Comparison of ENCODE assay signal across 8 mouse cellular contexts in the genomic region with DNA sequence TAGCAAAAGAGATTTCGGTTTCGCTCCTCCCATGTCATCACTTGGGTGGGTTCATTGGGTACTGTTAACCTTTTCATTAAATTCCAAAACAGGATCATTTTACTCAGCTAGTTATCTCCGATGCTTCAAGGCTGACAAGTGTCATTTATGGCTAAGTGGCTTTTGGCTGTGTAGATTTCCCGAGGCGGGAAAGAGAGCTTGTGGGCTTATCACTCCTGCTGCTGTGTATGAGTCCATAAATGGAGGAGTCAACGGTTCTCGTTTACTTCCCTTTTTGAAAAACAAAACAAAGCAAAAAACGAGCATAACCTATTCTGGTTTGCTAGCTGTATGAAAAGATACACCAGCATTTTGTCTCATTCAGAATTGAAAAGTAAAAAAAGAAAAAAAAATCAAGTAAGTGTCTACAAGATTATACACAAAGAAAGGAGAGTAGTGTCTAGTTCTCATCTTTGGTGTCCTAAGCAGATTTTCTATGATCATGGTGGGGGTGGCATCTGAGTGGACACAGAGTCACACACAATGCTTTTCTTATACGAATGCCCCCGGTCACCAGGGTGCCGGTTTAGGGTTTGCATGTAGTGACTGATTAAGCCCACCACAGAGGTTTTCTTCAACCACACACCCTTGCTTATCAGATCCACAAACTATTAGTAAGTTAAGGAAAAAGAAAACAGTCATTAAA.
DNase-seq lines count a peak whose midpoint lies in the region; ATAC-seq and TF ChIP-seq lines count a peak whose summit lies in the region.
"Not testable (repeated sequence)": the region's sequence is repeated elsewhere in the genome, so short reads cannot be mapped to it uniquely, and the experiment has no call there.

No protein-coding gene starts in this region.

- ATAC-seq in G1E (ENCODE audit: extremely low read depth, insufficient number of reproducible peaks, low FRiP score, poor library complexity, severe bottlenecking) = peak; percentile 41
- peak; percentile 66 for ATAC-seq in common myeloid progenitor, adult 5-6 weeks (replicated peaks; ENCODE audit: low read depth, poor library complexity, severe bottlenecking)
- ATAC-seq in heart, embryonic 12.5 days (ENCODE audit: insufficient number of reproducible peaks, low FRiP score); heart, embryonic 15.5 days (replicated peaks; ENCODE audit: insufficient number of reproducible peaks, insufficient read depth, low FRiP score, low read depth); liver, embryonic 15.5 days (ENCODE audit: insufficient read depth): not testable (repeated sequence)
- peak; percentile 33 to 38; a peak in 2 of 4 replicates for ATAC-seq in hematopoietic stem cell, adult 5-6 weeks (replicated peaks in 1 of 2; ENCODE audit: insufficient read depth in 1 of 2, low FRiP score in 2 of 2, low TSS enrichment in 1 of 2, low read depth in 1 of 2, poor library complexity in 2 of 2, severe bottlenecking in 2 of 2)
- peak; percentile 31 for ATAC-seq in liver, embryonic 12.5 days
- ATAC-seq in megakaryocyte-erythroid progenitor cell, adult 5-6 weeks (replicated peaks; ENCODE audit: low FRiP score, low TSS enrichment, poor library complexity, severe bottlenecking) = peak; percentile 63

- not testable (repeated sequence) for DNase-seq in G1E (ENCODE audit: low spot score)

- not testable (repeated sequence) for H3K36me3 ChIP-seq in G1E (replicated peaks); heart, embryonic 12.5 days; heart, embryonic 15.5 days; liver, embryonic 15.5 days (replicated peaks)
- peaks cover 15% of the 10 kb centered on the region for H3K36me3 ChIP-seq in liver, embryonic 12.5 days

- not testable (repeated sequence) for H3K4me1 ChIP-seq in G1E (ENCODE audit: insufficient read depth, low read depth, low read length); heart, embryonic 12.5 days (replicated peaks); heart, embryonic 15.5 days (replicated peaks); liver, embryonic 15.5 days (replicated peaks)
- H3K4me1 ChIP-seq in liver, embryonic 12.5 days = peaks cover 35% of the 10 kb centered on the region

- H3K9me3 ChIP-seq in G1E (replicated peaks) = peaks cover 44% of the 10 kb centered on the region
- H3K9me3 ChIP-seq in heart, embryonic 12.5 days (replicated peaks); heart, embryonic 15.5 days (replicated peaks); liver, embryonic 12.5 days (replicated peaks); liver, embryonic 15.5 days (replicated peaks): not testable (repeated sequence)

- not testable (repeated sequence) for TF ChIP-seq CTCF in G1E (IDR thresholded peaks at IDR 0.05; ENCODE audit: low read depth, low read length)

- WGBS in heart, embryonic 12.5 days = 61% methylated on average over 11 of the region's 11 CpGs
- 52% methylated on average over 11 of the region's 11 CpGs for WGBS in heart, embryonic 15.5 days
- WGBS in liver, embryonic 12.5 days (ENCODE audit: insufficient replicate concordance) = 34% methylated on average over 10 of the region's 11 CpGs
- 40% methylated on average over 11 of the region's 11 CpGs for WGBS in liver, embryonic 15.5 days (ENCODE audit: insufficient replicate concordance)

- H3K4me2 ChIP-seq in heart, embryonic 12.5 days = peak overlapping the region; percentile 3; the same call in 1 of the 2 replicates
- H3K4me2 ChIP-seq in heart, embryonic 15.5 days = peak overlapping the region; percentile 36
- H3K4me2 ChIP-seq in liver, embryonic 12.5 days = peak overlapping the region; percentile 69
- peak overlapping the region; percentile 52 for H3K4me2 ChIP-seq in liver, embryonic 15.5 days

- H3K27ac ChIP-seq in heart, embryonic 12.5 days (ENCODE audit: poor library complexity, severe bottlenecking); heart, embryonic 15.5 days; liver, embryonic 12.5 days; liver, embryonic 15.5 days (replicated peaks): not testable (repeated sequence)

- H3K4me3 ChIP-seq in G1E (ENCODE audit: low read depth, low read length); heart, embryonic 12.5 days: not testable (repeated sequence)
- H3K4me3 ChIP-seq in heart, embryonic 15.5 days = peak overlapping the region; percentile 7; the same call in 1 of the 2 replicates
- peak overlapping the region; percentile 58 for H3K4me3 ChIP-seq in liver, embryonic 12.5 days
- peak overlapping the region; percentile 47; the same call in 1 of the 2 replicates for H3K4me3 ChIP-seq in liver, embryonic 15.5 days (replicated peaks)

- not testable (repeated sequence) for H3K9ac ChIP-seq in heart, embryonic 12.5 days; heart, embryonic 15.5 days; liver, embryonic 12.5 days; liver, embryonic 15.5 days

- not testable (repeated sequence) for H3K27me3 ChIP-seq in G1E (ENCODE audit: insufficient read depth, low read length); heart, embryonic 12.5 days (replicated peaks); heart, embryonic 15.5 days; liver, embryonic 12.5 days (replicated peaks); liver, embryonic 15.5 days

Comparison
In these comparisons a context has a peak if more than half of its experiments do, and no peak if none do; other contexts are left out.
1. H3K4me2 ChIP-seq: peak in every context shown above with its lines; median percentile 69 in liver, embryonic 12.5 days; 52 in liver, embryonic 15.5 days; 36 in heart, embryonic 15.5 days; 3 in heart, embryonic 12.5 days.